Mouse (Mus musculus) left cerebral cortex, adult 2 months (tissue): ENCODE data around the gene Adcy9. TPM values are rescaled to one million over a fixed set of nuclear protein-coding genes. Genes with fewer than 3 reads are reported as not detected.

ENCODE experiments used
- DNase-seq, 2 experiments: peaks; one replicate each; pipeline ENCODE4 v3.0.0; 2021 to 2022; ENCODE audit warnings: low spot score in 2 of 2, mixed read lengths in 1 of 2; ENCODE audit errors: extremely low spot score in 1 of 2
- H3K27ac ChIP-seq: fragments of 200-600 bp; 2 replicates; pipeline ENCODE4 v1.8.1; 2022
- H3K4me3 ChIP-seq: fragments of 200-600 bp; 2 replicates; pipeline ENCODE4 v1.8.1; 2022
- CTCF ChIP-seq: fragments of 200-600 bp; IDR thresholded peaks from 2 replicates; pipeline ENCODE4 v1.8.1; 2022; ENCODE audit warnings: antibody characterized with exemption, mild to moderate bottlenecking, moderate library complexity
- intact Hi-C: fragments of 180-260 bp; cut with DNase I; formaldehyde crosslinking; loops from one replicate; pipeline ENCODE4 v1.15.1; 2025
- total RNA-seq, 2 experiments: library from RNA; stranded (reverse); gene quantifications; 2 replicates each; pipeline ENCODE4 v1.2.3; 2021

The Adcy9 gene
- total RNA-seq, 2 experiments from 2014 or later: 73.3 to 80.4 TPM

- no peak overlapping the region for H3K4me3 ChIP-seq
- no peak for TF ChIP-seq CTCF
- intact Hi-C loops: no loop called here
- H3K27ac ChIP-seq: no peak overlapping the region
- no peak for DNase-seq
Measured at GRCm38 (mm10) chr16:4439302-4440066, 19.2 kb upstream of the Adcy9 start.

GRCm38 (mm10) chr16:4436738-4437137, 16.4 kb upstream of the Adcy9 start:
- no peak overlapping the region for H3K4me3 ChIP-seq
- DNase-seq: no peak
- TF ChIP-seq CTCF: no peak
- intact Hi-C loops: no loop called here
- no peak overlapping the region for H3K27ac ChIP-seq

DNA sequence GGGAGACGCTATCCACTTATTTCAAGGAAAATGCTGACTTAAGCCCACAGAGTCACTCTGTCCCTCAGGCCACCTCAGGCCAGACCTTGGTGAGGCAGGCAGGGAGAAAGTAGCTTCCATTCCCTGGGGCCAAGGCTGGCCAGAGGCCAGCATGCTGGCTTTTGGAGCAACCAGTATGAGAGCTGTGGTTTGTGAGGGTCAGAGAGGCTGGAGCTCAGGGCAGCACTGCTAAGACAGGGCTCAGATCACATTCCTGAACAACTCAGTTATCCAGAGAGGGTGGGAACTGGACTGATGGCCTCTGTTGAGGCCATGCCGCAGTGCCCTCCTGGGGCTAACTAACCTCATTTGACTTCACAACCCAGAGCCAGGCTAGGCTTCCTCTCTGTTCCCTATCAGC, 15.1 kb upstream of the Adcy9 start:
- no peak for TF ChIP-seq CTCF
- Histone ChIP-seq H3K4me3 (no peak overlapping the region), H3K27ac (no peak overlapping the region)
- intact Hi-C loops: no loop called here
- no peak for DNase-seq

DNA sequence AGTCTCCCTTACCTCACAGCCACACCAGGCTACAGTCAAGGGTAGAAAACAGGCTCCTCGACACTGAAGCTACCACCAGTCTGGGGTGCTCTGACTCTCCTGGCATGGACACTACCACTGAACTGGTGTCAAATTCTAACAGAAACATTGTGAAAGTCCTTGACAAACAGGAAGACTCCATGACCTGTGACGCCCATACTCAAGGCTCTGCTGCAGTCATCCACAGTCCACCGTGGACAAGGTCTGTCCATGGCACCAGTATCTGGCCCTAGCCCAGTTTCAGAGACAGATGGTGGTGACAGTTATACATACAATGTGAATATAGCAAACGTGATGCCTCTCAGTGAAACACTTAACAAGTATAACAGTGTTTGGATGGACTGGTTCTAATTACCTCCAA, 11.5 kb upstream of the Adcy9 start:
- intact Hi-C loops: no loop called here
- H3K4me3 ChIP-seq: no peak overlapping the region
- H3K27ac ChIP-seq: peak overlapping the region; percentile 67
- DNase-seq: no peak
- no peak for TF ChIP-seq CTCF

DNA sequence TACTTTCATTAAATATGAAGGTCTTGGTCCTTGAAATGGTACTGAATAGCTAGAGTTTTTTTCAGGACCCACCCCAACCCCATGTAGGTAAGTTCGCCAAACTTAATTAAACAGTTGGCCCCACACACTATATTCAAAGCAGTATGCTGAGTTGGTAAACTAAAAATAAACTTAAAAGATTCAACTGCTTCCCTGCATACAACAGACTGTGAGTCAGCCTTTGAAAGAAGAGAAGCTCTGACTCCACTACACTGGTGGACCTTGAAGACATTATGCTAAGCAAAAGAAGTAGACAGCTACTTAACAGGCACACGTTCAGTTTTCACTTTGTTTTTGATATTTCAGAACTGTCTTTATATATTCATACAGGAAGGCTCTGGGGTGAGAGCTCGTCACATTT, 10.7 kb upstream of the Adcy9 start:
- TF ChIP-seq CTCF: no peak
- H3K4me3 ChIP-seq: no peak overlapping the region
- no peak for DNase-seq
- intact Hi-C loops: no loop called here
- peak overlapping the region; percentile 67 for H3K27ac ChIP-seq

DNA sequence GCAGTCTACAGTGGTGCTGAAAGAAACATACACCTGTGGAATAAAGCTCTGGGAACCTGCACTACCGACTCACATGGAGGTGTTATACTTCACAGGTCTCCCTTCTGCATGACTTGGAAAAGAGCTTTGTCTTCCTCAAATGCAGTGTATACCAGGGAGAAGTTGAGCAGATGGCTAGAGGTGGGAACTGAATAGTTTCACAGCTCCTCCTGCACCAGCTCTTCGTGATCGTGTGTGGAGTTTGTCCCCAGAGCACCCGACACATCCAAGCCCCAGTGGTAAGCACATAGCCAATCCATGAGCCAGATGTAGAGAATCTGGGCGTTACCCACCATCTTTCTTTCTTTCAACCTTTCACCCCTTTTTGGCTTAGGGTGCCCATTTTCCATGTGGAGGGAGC, 9.9 kb upstream of the Adcy9 start:
- H3K4me3 ChIP-seq: no peak overlapping the region
- TF ChIP-seq CTCF: no peak
- DNase-seq: no peak
- peak overlapping the region; percentile 74 for H3K27ac ChIP-seq
- intact Hi-C loops: loop anchor here (1.0 kb wide), 1 partner anchor 18 kb away; no protein-coding TSS in a partner anchor

GRCm38 (mm10) chr16:4425658-4426234, 5.4 kb upstream of the Adcy9 start:
- H3K27ac ChIP-seq: no peak overlapping the region
- TF ChIP-seq CTCF: no peak
- intact Hi-C loops: no loop called here
- no peak for DNase-seq
- H3K4me3 ChIP-seq: no peak overlapping the region

DNA sequence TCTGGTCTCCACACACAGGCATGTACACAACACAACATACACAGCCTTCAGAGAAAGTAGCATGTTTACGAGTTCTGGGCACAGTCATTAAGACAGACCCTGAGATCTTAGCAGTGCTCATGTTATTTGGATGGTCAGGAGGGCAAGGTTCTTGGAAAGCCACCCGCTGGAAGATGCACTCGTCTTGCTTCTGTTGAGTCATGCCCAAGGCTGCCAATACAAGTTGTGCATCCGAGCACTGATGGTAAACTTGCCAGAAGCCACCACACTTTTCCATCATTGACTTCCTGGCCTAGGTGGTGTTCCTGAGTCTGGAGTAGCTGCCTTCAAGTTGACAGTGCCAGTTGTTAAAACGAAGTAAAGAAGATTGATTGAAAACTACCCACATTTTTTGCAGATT, 3.3 kb upstream of the Adcy9 start:
- no peak overlapping the region for H3K27ac ChIP-seq
- intact Hi-C loops: no loop called here
- no peak for TF ChIP-seq CTCF
- DNase-seq: no peak
- H3K4me3 ChIP-seq: no peak overlapping the region

DNA sequence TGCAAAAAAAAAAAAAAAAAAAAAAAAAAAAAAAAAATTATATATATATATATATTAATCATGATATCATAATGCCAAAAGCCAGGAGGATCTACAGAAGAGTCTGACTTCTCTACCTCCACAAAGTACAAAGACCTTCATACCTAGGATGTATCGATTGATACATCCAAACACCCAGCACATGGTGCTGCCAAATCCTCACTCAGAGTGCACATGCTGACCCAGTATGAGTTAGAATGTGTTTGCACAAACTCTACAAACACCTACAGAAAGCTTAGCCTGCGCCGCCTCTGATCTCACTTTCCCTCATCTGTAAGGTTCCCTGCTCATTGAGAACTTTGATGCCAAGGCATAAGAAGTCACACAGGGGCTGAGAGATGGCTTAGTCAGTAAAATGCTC, 2.7 kb upstream of the Adcy9 start:
- no peak for DNase-seq
- no peak overlapping the region for H3K4me3 ChIP-seq
- intact Hi-C loops: no loop called here
- TF ChIP-seq CTCF: no peak
- H3K27ac ChIP-seq: no peak overlapping the region

DNA sequence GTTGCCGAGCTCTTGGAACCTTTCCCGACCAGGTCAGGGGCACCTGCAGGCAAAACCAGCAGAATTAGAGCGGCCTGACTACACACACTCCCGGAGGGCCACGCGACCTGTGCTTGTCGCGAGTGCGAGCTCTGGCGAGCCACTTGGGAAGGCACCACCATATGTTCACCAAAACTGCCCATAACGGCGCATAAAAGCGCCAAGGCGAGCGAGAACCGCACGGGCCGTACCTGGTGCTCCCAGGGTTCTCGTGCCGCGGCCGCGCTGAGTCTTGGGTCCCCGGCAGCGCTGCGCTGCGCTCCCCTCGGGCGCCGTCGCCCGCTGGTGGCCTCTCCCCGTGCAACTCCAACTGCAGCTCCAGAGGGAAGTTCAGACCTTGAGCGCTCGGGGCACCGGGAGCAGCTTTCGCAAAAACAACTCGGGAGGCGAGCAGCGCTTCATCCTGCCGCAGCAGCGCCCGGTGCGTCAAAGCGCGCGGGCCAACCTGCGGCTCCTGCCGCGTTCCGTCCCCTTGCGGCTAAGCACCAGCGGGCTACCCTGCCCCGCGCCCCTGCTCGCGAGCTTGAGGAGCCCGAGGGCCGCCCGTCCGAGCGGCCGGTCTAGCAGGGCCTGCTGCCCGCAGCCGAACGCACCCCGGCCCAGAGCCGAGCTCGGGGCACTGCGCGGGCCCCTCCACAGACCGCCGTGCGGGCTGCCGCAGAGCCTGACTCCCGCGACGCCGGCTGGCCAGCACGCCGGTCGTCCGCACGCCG, 576 bp downstream of the Adcy9 start:
- intact Hi-C loops: loop anchor here (1.0 to 5.0 kb wide), 4 partner anchors 29 to 123 kb away; partner anchors contain the start of gene Srl
- H3K4me3 ChIP-seq: peak overlapping the region; percentile 93
- peak; percentile 49 to 59 for DNase-seq
- peak overlapping the region; percentile 91 for H3K27ac ChIP-seq
- TF ChIP-seq CTCF: peak; percentile 6

DNA sequence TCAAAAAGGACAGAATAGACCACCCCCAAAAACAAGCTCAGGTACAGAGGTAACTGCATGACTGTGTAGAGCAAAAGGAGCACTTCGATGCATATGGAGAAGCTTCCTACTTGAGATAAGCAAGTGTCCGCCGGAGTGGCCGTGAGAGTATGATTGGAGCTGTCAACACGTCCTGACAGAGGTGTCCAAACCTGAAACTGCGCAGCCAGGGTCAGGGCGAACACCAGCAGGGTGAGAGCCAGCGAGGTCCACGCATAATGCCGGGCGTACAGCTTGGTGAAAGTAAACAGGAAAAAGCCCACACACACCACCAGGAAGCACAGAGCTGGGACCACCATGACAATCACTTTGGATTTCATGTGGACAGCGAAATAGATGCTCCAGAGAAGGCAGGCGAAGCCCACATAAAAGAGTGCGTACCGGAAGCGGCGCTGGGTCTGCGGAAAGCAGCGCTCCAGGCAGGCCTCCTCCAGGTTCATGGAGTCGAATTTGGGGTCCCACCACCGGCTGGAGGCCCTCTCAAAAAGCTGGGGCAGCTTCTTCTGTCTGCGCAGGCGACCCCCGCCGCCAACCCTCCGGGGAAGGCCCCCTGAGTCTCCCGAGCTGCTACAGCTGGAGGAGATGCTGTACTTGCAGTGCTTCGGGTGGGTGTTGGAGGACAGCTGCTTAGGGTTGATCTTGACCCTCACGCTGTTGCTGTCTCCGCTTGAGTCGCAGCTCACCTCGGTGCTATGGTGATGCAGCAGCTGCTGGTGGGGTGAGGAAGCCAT, 1.3 kb downstream of the Adcy9 start:
- DNase-seq: peak in 1 of 2 experiments; percentile 45
- peak overlapping the region; percentile 91 for H3K27ac ChIP-seq
- H3K4me3 ChIP-seq: peak overlapping the region; percentile 93
- TF ChIP-seq CTCF: no peak
- intact Hi-C loops: loop anchor here (5.0 kb wide), 1 partner anchor 123 kb away; the partner anchor contains the start of gene Srl
